Mouse (Mus musculus) thymus, adult 2 months (tissue): ENCODE measurements at regions not wholly inside any gene's neighbourhood (a gene's known extent, or its start where the extent isn't known, plus 50 kb on each side); places are given as distances from the start of the nearest gene placed in this dataset.

Source experiments
- DNase-seq: peaks from one replicate; pipeline ENCODE4 v3.0.0; 2021
- H3K27ac ChIP-seq: fragments of 200-500 bp; 2 replicates; pipeline ENCODE4 v1.5.1; 2012; ENCODE audit warnings: low read length, control low read depth; ENCODE audit not compliant: control insufficient read depth, insufficient read depth
- H3K27me3 ChIP-seq: fragments of 200-500 bp; 2 replicates; pipeline ENCODE4 v1.6.1; 2012; ENCODE audit warnings: mild to moderate bottlenecking, low read length, moderate library complexity, mixed read lengths; ENCODE audit not compliant: control insufficient read depth, insufficient read depth
- H3K36me3 ChIP-seq: fragments of 200-500 bp; 2 replicates; pipeline ENCODE4 v1.6.1; 2012; ENCODE audit warnings: mild to moderate bottlenecking, low read length, moderate library complexity; ENCODE audit not compliant: control insufficient read depth, insufficient read depth
- H3K4me1 ChIP-seq: fragments of 200-500 bp; replicated peaks from 2 replicates; pipeline ENCODE4 v1.6.1; 2012; ENCODE audit warnings: low read length; ENCODE audit not compliant: control insufficient read depth, insufficient read depth
- H3K4me3 ChIP-seq: fragments of 200-500 bp; 2 replicates; pipeline ENCODE4 v1.5.1; 2012; ENCODE audit warnings: mild to moderate bottlenecking, low read length, control low read depth, moderate library complexity; ENCODE audit not compliant: control insufficient read depth, insufficient read depth
- CTCF ChIP-seq: fragments of 200-500 bp; IDR thresholded peaks from 2 replicates; pipeline ENCODE4 v1.5.1; 2012; ENCODE audit warnings: mild to moderate bottlenecking, control low read depth, low read length, moderate library complexity, borderline replicate concordance; ENCODE audit not compliant: control insufficient read depth, poor library complexity, insufficient read depth; ENCODE audit errors: extremely low read depth
- POLR2A ChIP-seq: fragments of 200-500 bp; IDR thresholded peaks from 2 replicates; pipeline ENCODE4 v1.6.1; 2012; ENCODE audit warnings: mild to moderate bottlenecking, low read length, control low read depth, moderate library complexity; ENCODE audit not compliant: control insufficient read depth, poor library complexity, insufficient read depth; ENCODE audit errors: extremely low read depth
- WGBS: fragments of 180-500 bp; shearing (Covaris S2); methylation state at CpG from one replicate; pipeline ENCODE4 v1.1.7; 2018; 5-methylcytosine and 5-hydroxymethylcytosine counted together

- TF ChIP-seq POLR2A, result no peak
- no peak for TF ChIP-seq CTCF
- no peaks in the 10 kb centered on the region for H3K4me1 ChIP-seq
- peak; percentile 15 for DNase-seq
- H3K27ac ChIP-seq, result 0 out of 2 replicates have a peak overlapping the region, but pooled peaks have one; percentile 1
- no peak overlapping the region for H3K4me3 ChIP-seq
- H3K27me3 ChIP-seq, result no peaks in the 10 kb centered on the region
- H3K36me3 ChIP-seq, result no peaks in the 10 kb centered on the region
- WGBS, result 5% methylated on average over 11 of the region's 11 CpGs
These were observed 149.7 kb downstream of the Etv1 start for GRCm38 (mm10) chr12:38928786-38929351.

GRCm38 (mm10) chr12:38929644-38930043 lies 150.5 kb downstream of the Etv1 start:
- Histone ChIP-seq H3K36me3 (no peaks in the 10 kb centered on the region), H3K27me3 (no peaks in the 10 kb centered on the region), H3K27ac (no peak overlapping the region), H3K4me1 (no peaks in the 10 kb centered on the region), H3K4me3 (no peak overlapping the region)
- TF ChIP-seq CTCF (no peak), POLR2A (no peak)
- DNase-seq, result no peak
- WGBS, result 100% methylated on average over 1 of the region's 1 CpGs

- H3K4me1 ChIP-seq, result no peaks in the 10 kb centered on the region
- no peak overlapping the region for H3K27ac ChIP-seq
- TF ChIP-seq CTCF (no peak), POLR2A (no peak)
- no peak for DNase-seq
- H3K27me3 ChIP-seq, result no peaks in the 10 kb centered on the region
- H3K36me3 ChIP-seq, result no peaks in the 10 kb centered on the region
- no peak overlapping the region for H3K4me3 ChIP-seq
- 93% methylated on average over 2 of the region's 2 CpGs for WGBS
These were observed 152.6 kb downstream of the Etv1 start for GRCm38 (mm10) chr12:38931769-38932168.

- no peak for TF ChIP-seq POLR2A
- no peak for TF ChIP-seq CTCF
- no peaks in the 10 kb centered on the region for H3K27me3 ChIP-seq
- no peak overlapping the region for H3K4me3 ChIP-seq
- WGBS, result 81% methylated on average over 1 of the region's 1 CpGs
- DNase-seq, result no peak
- no peaks in the 10 kb centered on the region for H3K4me1 ChIP-seq
- no peaks in the 10 kb centered on the region for H3K36me3 ChIP-seq
- no peak overlapping the region for H3K27ac ChIP-seq
These were observed 180.4 kb downstream of the Etv1 start for GRCm38 (mm10) chr12:38959605-38960004.

GRCm38 (mm10) chr12:38962302-38962701 lies 183.1 kb downstream of the Etv1 start:
- no peaks in the 10 kb centered on the region for H3K36me3 ChIP-seq
- TF ChIP-seq POLR2A (no peak), CTCF (no peak)
- H3K27ac ChIP-seq, result no peak overlapping the region
- DNase-seq, result no peak
- no peaks in the 10 kb centered on the region for H3K4me1 ChIP-seq
- H3K27me3 ChIP-seq, result no peaks in the 10 kb centered on the region
- no peak overlapping the region for H3K4me3 ChIP-seq

GRCm38 (mm10) chr12:38970347-38970746 lies 191.2 kb downstream of the Etv1 start:
- DNase-seq, result no peak

GRCm38 (mm10) chr12:38972205-38972604 lies 193.0 kb downstream of the Etv1 start:
- TF ChIP-seq POLR2A (no peak), CTCF (no peak)
- Histone ChIP-seq H3K36me3 (no peaks in the 10 kb centered on the region), H3K27ac (no peak overlapping the region), H3K4me3 (no peak overlapping the region), H3K4me1 (no peaks in the 10 kb centered on the region), H3K27me3 (no peaks in the 10 kb centered on the region)
- no peak for DNase-seq
- WGBS, result 93% methylated on average over 3 of the region's 3 CpGs

More at GRCm38 (mm10) chr12:38970347-38970746, 191.2 kb downstream of the Etv1 start:
- Histone ChIP-seq H3K4me3 (no peak overlapping the region), H3K27me3 (no peaks in the 10 kb centered on the region), H3K4me1 (no peaks in the 10 kb centered on the region), H3K27ac (no peak overlapping the region), H3K36me3 (no peaks in the 10 kb centered on the region)
- 7% methylated on average over 2 of the region's 2 CpGs for WGBS
- TF ChIP-seq POLR2A (no peak), CTCF (no peak)
